Mouse (Mus musculus): ENCODE results near the gene Gm49325. TPM values are rescaled to one million over a fixed set of nuclear protein-coding genes. Genes with fewer than 3 reads are reported as not detected.

Gm49325 gene
- total RNA-seq, 2 experiments from 2014 or later, result 6.7 to 15.7 TPM

- intact Hi-C loops (cut with DNase I), result loop anchor here (5.0 kb wide), 1 partner anchor 104 kb away; the partner anchor contains the start of gene Fam207a
- DNase-seq (ENCODE audit: low spot score in 2 of 2), result no peak
These were observed 15.5 kb downstream of the Gm49325 start for GRCm38 (mm10) chr10:77621546-77621945.

- peak; percentile 92 to 95 for DNase-seq (ENCODE audit: low spot score in 2 of 2)
- intact Hi-C loops (cut with DNase I), result loop anchor here (5.0 kb wide), 1 partner anchor 105 kb away; the partner anchor contains the start of gene Fam207a
These were observed 16.3 kb downstream of the Gm49325 start, which contains the start of gene Ube2g2 for GRCm38 (mm10) chr10:77622055-77622988. TSS of gene Ube2g2 (plus strand) at chr10:77622275.

- peak in 1 of 2 experiments; percentile 62 for DNase-seq (ENCODE audit: low spot score in 2 of 2)
- intact Hi-C loops (cut with DNase I), result loop anchor here (5.0 kb wide), 1 partner anchor 106 kb away; the partner anchor contains the start of gene Fam207a
These were observed 17.1 kb downstream of the Gm49325 start for GRCm38 (mm10) chr10:77623069-77623492.

- intact Hi-C loops (cut with DNase I), result loop anchor here (5.0 kb wide), 1 partner anchor 107 kb away; the partner anchor contains the start of gene Fam207a
- DNase-seq (ENCODE audit: low spot score in 2 of 2), result no peak
These were observed 17.8 kb downstream of the Gm49325 start for GRCm38 (mm10) chr10:77623639-77624400.

- peak; percentile 55 to 73 for DNase-seq (ENCODE audit: low spot score in 2 of 2)
- intact Hi-C loops (cut with DNase I), result loop anchor here (5.0 kb wide), 1 partner anchor 107 kb away; the partner anchor contains the start of gene Fam207a
These were observed 18.6 kb downstream of the Gm49325 start for GRCm38 (mm10) chr10:77624570-77624995.

GRCm38 (mm10) chr10:77626036-77626435 lies 20.0 kb downstream of the Gm49325 start:
- intact Hi-C loops (cut with DNase I), result loop anchor here (5.0 kb wide), 1 partner anchor 261 kb away; no protein-coding TSS in a partner anchor
- no peak for DNase-seq (ENCODE audit: low spot score in 2 of 2)

- intact Hi-C loops (cut with DNase I), result loop anchor here (5.0 kb wide), 1 partner anchor 261 kb away; no protein-coding TSS in a partner anchor
- no peak for DNase-seq (ENCODE audit: low spot score in 2 of 2)
These were observed 20.6 kb downstream of the Gm49325 start for GRCm38 (mm10) chr10:77626591-77626990.

- intact Hi-C loops (cut with DNase I), result loop anchor here (5.0 kb wide), 1 partner anchor 260 kb away; no protein-coding TSS in a partner anchor
- peak; percentile 87 to 89 for DNase-seq (ENCODE audit: low spot score in 2 of 2)
These were observed 21.5 kb downstream of the Gm49325 start for GRCm38 (mm10) chr10:77627497-77627896.

GRCm38 (mm10) chr10:77629163-77629562 lies 23.2 kb downstream of the Gm49325 start:
- no peak for DNase-seq (ENCODE audit: low spot score in 2 of 2)
- intact Hi-C loops (cut with DNase I), result loop anchor here (5.0 kb wide), 1 partner anchor 258 kb away; no protein-coding TSS in a partner anchor

GRCm38 (mm10) chr10:77629970-77630369 lies 24.0 kb downstream of the Gm49325 start:
- intact Hi-C loops (cut with DNase I), result loop anchor here (5.0 kb wide), 1 partner anchor 257 kb away; no protein-coding TSS in a partner anchor

GRCm38 (mm10) chr10:77634016-77634415 lies 28.0 kb downstream of the Gm49325 start:
- intact Hi-C loops (cut with DNase I), result no loop called here
- DNase-seq (ENCODE audit: low spot score in 2 of 2), result no peak

More at GRCm38 (mm10) chr10:77629970-77630369, 24.0 kb downstream of the Gm49325 start:
- DNase-seq (ENCODE audit: low spot score in 2 of 2), result no peak

- intact Hi-C loops (cut with DNase I), result no loop called here
- no peak for DNase-seq (ENCODE audit: low spot score in 2 of 2)
These were observed 28.6 kb downstream of the Gm49325 start for GRCm38 (mm10) chr10:77634452-77635231.

- intact Hi-C loops (cut with DNase I), result no loop called here
- peak in 1 of 2 experiments; percentile 34 for DNase-seq (ENCODE audit: low spot score in 2 of 2)
These were observed 30.4 kb downstream of the Gm49325 start for GRCm38 (mm10) chr10:77636234-77636922.

- intact Hi-C loops (cut with DNase I), result no loop called here
- no peak for DNase-seq (ENCODE audit: low spot score in 2 of 2)
These were observed 33.0 kb downstream of the Gm49325 start for GRCm38 (mm10) chr10:77638956-77639355.

GRCm38 (mm10) chr10:77643160-77643559 lies 37.2 kb downstream of the Gm49325 start:
- intact Hi-C loops (cut with DNase I), result no loop called here
- DNase-seq (ENCODE audit: low spot score in 2 of 2), result no peak

- DNase-seq (ENCODE audit: low spot score in 2 of 2), result no peak
- intact Hi-C loops (cut with DNase I), result no loop called here
These were observed 39.6 kb downstream of the Gm49325 start for GRCm38 (mm10) chr10:77645571-77645970.

- intact Hi-C loops (cut with DNase I), result no loop called here
- DNase-seq (ENCODE audit: low spot score in 2 of 2), result no peak
These were observed 41.5 kb downstream of the Gm49325 start for GRCm38 (mm10) chr10:77647461-77647860.

- intact Hi-C loops (cut with DNase I), result no loop called here
- no peak for DNase-seq (ENCODE audit: low spot score in 2 of 2)
These were observed 41.9 kb downstream of the Gm49325 start for GRCm38 (mm10) chr10:77647901-77648300.

Measured in left cerebral cortex, postnatal 14 days (tissue).